7 mouse cellular contexts compared by ENCODE assay signal in the genomic region with DNA sequence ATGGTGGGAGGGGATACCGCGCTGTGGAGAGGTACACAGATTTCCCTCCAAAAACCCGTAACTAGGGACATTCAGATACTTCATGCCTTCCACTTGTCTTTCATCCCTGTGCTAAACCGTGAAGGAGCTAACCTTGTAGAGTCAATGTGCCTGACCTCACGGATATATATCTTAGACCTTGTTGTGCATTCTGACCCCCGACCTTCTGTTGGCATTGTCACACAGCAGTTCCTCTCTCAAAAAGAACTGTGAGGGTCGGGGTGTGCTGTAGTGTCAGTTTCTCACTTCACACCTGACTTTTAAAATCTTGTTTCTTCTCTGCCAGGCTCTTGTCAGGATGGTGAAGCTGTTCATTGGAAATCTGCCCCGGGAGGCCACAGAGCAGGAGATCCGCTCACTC. TPM values are rescaled to one million over a fixed set of nuclear protein-coding genes. Genes with fewer than 3 reads are reported as not detected.
DNase-seq lines count a peak whose midpoint lies in the region; ATAC-seq and TF ChIP-seq lines count a peak whose summit lies in the region.

No protein-coding gene starts in this region.

- TF ChIP-seq CTCF in lung, adult 2 months (IDR thresholded peaks at IDR 0.05; ENCODE audit: insufficient read depth, low read length), result no peak
- TF ChIP-seq CTCF in olfactory bulb, adult 2 months (IDR thresholded peaks at IDR 0.05; ENCODE audit: insufficient read depth, low read depth, low read length), result no peak

- no peaks in the 10 kb centered on the region for H3K27me3 ChIP-seq in embryonic facial prominence, embryonic 15.5 days
- H3K27me3 ChIP-seq in limb, embryonic 12.5 days, result no peaks in the 10 kb centered on the region

- peak overlapping the region; percentile 63 for H3K4me2 ChIP-seq in embryonic facial prominence, embryonic 15.5 days (replicated peaks)
- H3K4me2 ChIP-seq in limb, embryonic 12.5 days, result peak overlapping the region; percentile 77

- H3K9me3 ChIP-seq in embryonic facial prominence, embryonic 15.5 days (replicated peaks), result no peaks in the 10 kb centered on the region
- no peaks in the 10 kb centered on the region for H3K9me3 ChIP-seq in limb, embryonic 12.5 days

- ATAC-seq in embryonic facial prominence, embryonic 15.5 days (ENCODE audit: insufficient number of reproducible peaks, low FRiP score, low TSS enrichment, low read depth), result no peak
- ATAC-seq in limb, embryonic 12.5 days (ENCODE audit: insufficient number of reproducible peaks, insufficient read depth, low FRiP score, low TSS enrichment, low read depth), result no peak

- peak overlapping the region; percentile 87 for H3K4me3 ChIP-seq in lung, adult 2 months (replicated peaks; ENCODE audit: extremely low read depth, low read depth, low read length)
- H3K4me3 ChIP-seq in embryonic facial prominence, embryonic 15.5 days (replicated peaks), result peak overlapping the region; percentile 79
- peak overlapping the region; percentile 68 for H3K4me3 ChIP-seq in limb, embryonic 12.5 days (replicated peaks)
- H3K4me3 ChIP-seq in olfactory bulb, adult 2 months (ENCODE audit: insufficient read depth, low read depth, low read length), result peak overlapping the region; percentile 73

- peak overlapping the region; percentile 95 for H3K27ac ChIP-seq in embryonic facial prominence, embryonic 15.5 days (replicated peaks)
- H3K27ac ChIP-seq in limb, embryonic 12.5 days, result peak overlapping the region; percentile 95
- H3K27ac ChIP-seq in olfactory bulb, adult 2 months (ENCODE audit: insufficient read depth, low read depth, low read length), result peak overlapping the region; percentile 19; the same call in 1 of the 2 replicates

- peaks cover 12% of the 10 kb centered on the region for H3K36me3 ChIP-seq in embryonic facial prominence, embryonic 15.5 days
- peaks cover 31% of the 10 kb centered on the region for H3K36me3 ChIP-seq in limb, embryonic 12.5 days

- DNase-seq in lung, adult 2 months, result no peak
- no peak for DNase-seq in lung, adult 18-20 months
- no peak for DNase-seq in ovary, postnatal 36 days (ENCODE audit: low spot score)
- no peak for DNase-seq in layer of hippocampus, adult 9-11 months

- TF ChIP-seq POLR2A in lung, adult 2 months (IDR thresholded peaks at IDR 0.05; ENCODE audit: borderline replicate concordance, extremely low read depth, low read depth, low read length), result no peak
- TF ChIP-seq POLR2A in olfactory bulb, adult 2 months (IDR thresholded peaks at IDR 0.05; ENCODE audit: insufficient read depth, low read depth, low read length), result no peak

- peak overlapping the region; percentile 67 for H3K9ac ChIP-seq in embryonic facial prominence, embryonic 15.5 days
- H3K9ac ChIP-seq in limb, embryonic 12.5 days (replicated peaks), result peak overlapping the region; percentile 86

- 5% methylated on average over 9 of the region's 9 CpGs for WGBS in lung, adult 2 months
- WGBS in embryonic facial prominence, embryonic 15.5 days, result 5% methylated on average over 9 of the region's 9 CpGs
- 5% methylated on average over 9 of the region's 9 CpGs for WGBS in limb, embryonic 12.5 days
- under 1% methylated on average over 9 of the region's 9 CpGs for WGBS in olfactory bulb, adult 2 months

- no peaks in the 10 kb centered on the region; the same call in 1 of the 2 replicates for H3K4me1 ChIP-seq in lung, adult 2 months (ENCODE audit: control insufficient read depth, insufficient read depth, low read length)
- peaks cover 21% of the 10 kb centered on the region for H3K4me1 ChIP-seq in embryonic facial prominence, embryonic 15.5 days
- peaks cover 17% of the 10 kb centered on the region for H3K4me1 ChIP-seq in limb, embryonic 12.5 days (replicated peaks)
- peaks cover 1% of the 10 kb centered on the region; the same call in 1 of the 2 replicates for H3K4me1 ChIP-seq in olfactory bulb, adult 2 months (ENCODE audit: control insufficient read depth, insufficient read depth, low read length)

RNA-seq across cellular contexts. Expression of gene Rbm4b, which starts 0.6 kb away (rescaled TPM):
- polyA plus RNA-seq in lung, adult 2 months (2012; rRNA removed), result 6.8 and 7.6 TPM in 2 replicates
- 64.3 and 65.5 TPM in 2 replicates for polyA plus RNA-seq in embryonic facial prominence, embryonic 15.5 days (2015; fragmentation: Nextera tagmentation; extraction: Ambion mirVana)
- 111 and 116 TPM in 2 replicates for polyA plus RNA-seq in limb, embryonic 12.5 days (2016; fragmentation: Nextera tagmentation; extraction: Ambion mirVana)
- polyA plus RNA-seq in olfactory bulb, adult 2 months (2012; ENCODE audit: insufficient read depth, insufficient read length, low replicate concordance, missing spikeins), result not detected in 2 replicates

RNA-seq across cellular contexts. Expression of gene Rbm4, which starts 36.8 kb away (rescaled TPM):
- polyA plus RNA-seq in lung, adult 2 months (2012; rRNA removed), result 28.6 and 36.1 TPM in 2 replicates
- polyA plus RNA-seq in embryonic facial prominence, embryonic 15.5 days (2015; fragmentation: Nextera tagmentation; extraction: Ambion mirVana), result 66.5 and 70.2 TPM in 2 replicates
- 80.1 and 90.2 TPM in 2 replicates for polyA plus RNA-seq in limb, embryonic 12.5 days (2016; fragmentation: Nextera tagmentation; extraction: Ambion mirVana)
- polyA plus RNA-seq in olfactory bulb, adult 2 months (2012; ENCODE audit: insufficient read depth, insufficient read length, low replicate concordance, missing spikeins), result 103 TPM in 1 of 2 replicates, not detected in the other

RNA-seq across cellular contexts. Expression of gene Sptbn2, which starts 46.0 kb away (rescaled TPM):
- 1.3 and 4.4 TPM in 2 replicates for polyA plus RNA-seq in lung, adult 2 months (2012; rRNA removed)
- polyA plus RNA-seq in embryonic facial prominence, embryonic 15.5 days (2015; fragmentation: Nextera tagmentation; extraction: Ambion mirVana), result 5.3 TPM in 2 replicates
- polyA plus RNA-seq in limb, embryonic 12.5 days (2016; fragmentation: Nextera tagmentation; extraction: Ambion mirVana), result 2.6 and 2.7 TPM in 2 replicates
- 60.8 TPM in 1 of 2 replicates, not detected in the other for polyA plus RNA-seq in olfactory bulb, adult 2 months (2012; ENCODE audit: insufficient read depth, insufficient read length, low replicate concordance, missing spikeins)

RNA-seq across cellular contexts. Expression of gene Gm21992, which starts 54.5 kb away (rescaled TPM):
- 7.6 and 13.5 TPM in 2 replicates for polyA plus RNA-seq in lung, adult 2 months (2012; rRNA removed)
- 30.9 and 36.3 TPM in 2 replicates for polyA plus RNA-seq in embryonic facial prominence, embryonic 15.5 days (2015; fragmentation: Nextera tagmentation; extraction: Ambion mirVana)
- polyA plus RNA-seq in limb, embryonic 12.5 days (2016; fragmentation: Nextera tagmentation; extraction: Ambion mirVana), result 36.3 and 57.2 TPM in 2 replicates
- not detected in 2 replicates for polyA plus RNA-seq in olfactory bulb, adult 2 months (2012; ENCODE audit: insufficient read depth, insufficient read length, low replicate concordance, missing spikeins)

RNA-seq across cellular contexts. Expression of gene Rbm14, which starts 54.5 kb away (rescaled TPM):
- 42.4 and 52.1 TPM in 2 replicates for polyA plus RNA-seq in lung, adult 2 months (2012; rRNA removed)
- 74.1 and 74.5 TPM in 2 replicates for polyA plus RNA-seq in embryonic facial prominence, embryonic 15.5 days (2015; fragmentation: Nextera tagmentation; extraction: Ambion mirVana)
- polyA plus RNA-seq in limb, embryonic 12.5 days (2016; fragmentation: Nextera tagmentation; extraction: Ambion mirVana), result 113 and 114 TPM in 2 replicates
- polyA plus RNA-seq in olfactory bulb, adult 2 months (2012; ENCODE audit: insufficient read depth, insufficient read length, low replicate concordance, missing spikeins), result not detected in 2 replicates

Comparison
In these comparisons a context has a peak if more than half of its experiments do, and no peak if none do; other contexts are left out.
1. H3K27ac ChIP-seq: peak in every context shown above with its lines; median percentile 95 in embryonic facial prominence, embryonic 15.5 days; 95 in limb, embryonic 12.5 days; 19 in olfactory bulb, adult 2 months.